Mouse (Mus musculus): ENCODE data around the gene Rnf212b.

GRCm38 (mm10) chr14:54875844-54876538 lies 62.0 kb downstream of the Rnf212b start:
- TF ChIP-seq CTCF (IDR thresholded peaks at IDR 0.05; ENCODE audit: low read depth, low read length) (no peak), POLR2A (IDR thresholded peaks at IDR 0.05; ENCODE audit: borderline replicate concordance, low read depth, low read length) (no peak)

Data from bone marrow macrophage, adult 2 months (primary cell).